Mouse (Mus musculus): ENCODE data around the gene Ina. TPM values are rescaled to one million over a fixed set of nuclear protein-coding genes. Genes with fewer than 3 reads are reported as not detected.

The Ina gene
- total RNA-seq, 2 experiments from 2014 or later: 183 to 189 TPM

DNA sequence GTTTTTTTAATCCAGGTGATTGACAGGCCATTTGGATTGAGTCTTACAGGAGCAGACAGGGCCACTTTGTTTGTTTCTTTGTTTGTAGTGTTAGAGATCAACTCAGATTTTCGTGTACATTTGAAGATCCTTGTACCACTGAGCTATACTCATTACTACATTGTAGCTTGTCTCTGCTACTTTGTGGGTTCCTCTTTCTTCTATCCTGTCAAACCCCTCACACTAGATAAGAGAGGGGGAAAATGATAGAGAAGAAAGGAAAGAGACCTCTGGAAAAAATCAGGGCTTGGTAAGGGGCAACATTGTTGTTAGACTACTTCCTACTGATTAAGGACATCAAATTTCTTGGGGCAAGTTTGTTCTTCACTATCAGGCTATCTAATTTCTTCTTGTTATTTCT is 43.2 kb downstream of the Ina start:
- DNase-seq: no peak

DNA sequence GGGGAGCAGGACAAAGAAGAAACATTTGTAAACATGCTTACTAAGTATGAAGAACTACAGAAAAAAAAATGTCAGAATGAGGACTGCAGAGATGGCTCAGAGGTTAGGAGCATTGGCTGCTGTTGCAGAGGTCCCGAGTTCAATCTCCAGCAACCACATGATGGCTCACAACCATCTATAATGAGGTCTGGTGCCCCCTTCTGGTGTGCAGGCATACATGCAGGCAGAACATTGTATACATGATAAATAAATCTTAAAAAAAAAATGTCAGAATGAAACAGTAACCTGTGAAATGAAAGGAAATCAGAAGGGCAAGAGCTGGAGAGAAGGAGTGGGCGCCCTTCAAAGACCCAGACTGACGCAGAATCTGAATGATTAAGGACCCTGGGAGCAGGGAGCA is 51.4 kb downstream of the Ina start:
- DNase-seq: no peak

DNA sequence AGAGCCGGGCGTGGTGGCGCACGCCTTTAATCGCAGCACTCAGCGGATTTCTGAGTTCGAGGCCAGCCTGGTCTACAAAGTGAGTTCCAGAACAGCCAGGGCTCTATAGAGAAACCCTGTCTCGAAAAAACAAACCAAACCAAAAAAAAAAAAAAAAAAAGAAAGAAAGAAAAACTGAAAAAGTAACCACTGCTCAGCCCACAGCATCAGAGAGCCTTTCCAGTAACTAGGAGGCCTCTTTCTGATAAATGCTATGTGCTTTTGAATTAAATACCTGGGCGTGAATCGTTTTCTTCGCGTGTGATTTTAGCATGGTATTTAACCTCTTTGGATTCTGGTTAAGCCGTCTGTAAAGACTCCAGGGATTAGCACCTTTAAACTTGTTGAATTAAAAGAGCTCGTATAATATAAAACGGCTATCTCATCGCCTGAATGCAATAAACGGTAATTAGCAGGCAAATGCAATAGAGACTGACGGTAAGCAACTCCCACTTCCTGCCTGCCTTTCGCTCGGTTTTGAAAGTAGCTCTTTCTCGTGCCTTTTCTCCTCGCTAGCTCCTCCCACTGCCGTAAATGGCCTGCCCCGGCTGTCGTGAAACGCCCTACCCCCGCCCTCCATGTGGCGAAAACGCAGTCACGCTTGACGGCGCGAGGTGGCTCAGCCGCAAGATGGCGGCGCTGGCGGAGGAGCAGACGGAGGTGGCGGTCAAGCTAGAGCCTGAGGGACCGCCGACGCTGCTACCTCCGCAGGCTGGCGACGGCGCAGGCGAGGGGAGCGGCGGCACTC is 52.8 kb downstream of the Ina start, which contains the start of gene Taf5:
Gene Taf5 (plus strand): TSS at position 651 of the 787 bp plus-strand sequence.
- peak; percentile 95 to 97 for DNase-seq

DNA sequence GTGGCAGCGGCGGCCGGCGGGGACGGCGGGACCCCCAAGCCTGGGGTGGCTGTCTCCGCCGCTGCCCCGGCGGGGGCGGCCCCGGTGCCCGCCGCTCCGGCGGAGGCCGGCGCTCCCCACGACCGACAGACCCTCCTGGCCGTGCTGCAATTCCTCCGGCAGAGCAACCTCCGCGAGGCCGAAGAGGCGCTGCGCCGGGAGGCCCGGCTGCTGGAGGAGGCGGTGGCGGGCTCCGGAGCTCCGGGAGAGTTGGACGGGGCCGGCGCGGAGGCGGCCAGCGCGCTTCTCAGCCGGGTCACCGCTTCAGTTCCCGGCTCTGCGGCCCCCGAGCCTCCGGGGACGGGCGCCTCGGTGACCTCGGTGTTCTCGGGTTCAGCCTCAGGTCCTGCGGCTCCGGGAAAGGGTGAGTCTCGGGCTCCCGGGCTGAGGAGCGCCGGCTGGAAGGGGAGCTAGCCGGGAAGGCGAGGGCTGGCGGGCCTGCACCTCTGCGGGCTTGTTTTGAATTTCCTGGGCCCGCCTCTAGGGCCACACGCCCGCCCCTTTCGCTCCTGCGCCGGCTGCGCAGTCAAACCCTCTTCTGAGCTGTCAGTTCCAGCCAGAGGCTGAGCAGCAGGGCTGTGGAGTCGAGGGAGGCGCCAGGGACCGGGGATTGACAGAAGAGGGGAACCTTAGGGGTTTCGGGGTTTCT is 53.6 kb downstream of the Ina start:
- DNase-seq: peak; percentile 85 to 87

Other genes starting within 250 kb of the Ina start
- 10 to 100 TPM; 69.8 to 84.2 TPM for gene Nt5c2, start 455 bp downstream of the Ina start, total RNA-seq (2021)
- 10 to 100 TPM; 21.3 to 24.6 TPM for gene Pcgf6, start 36.2 kb downstream of the Ina start, total RNA-seq (2021)
- gene Taf5, start 53.0 kb downstream of the Ina start, total RNA-seq (2021): 1 to 10 TPM; 5.6 to 6.5 TPM
- gene Usmg5, start 75.9 kb downstream of the Ina start, total RNA-seq (2021): 100 to 1,000 TPM; 819 to 918 TPM
- gene Pdcd11, start 76.1 kb downstream of the Ina start, total RNA-seq (2021): 10 to 100 TPM; 17.4 to 18.9 TPM
- gene Calhm2, start 123.6 kb downstream of the Ina start, total RNA-seq (2021): 1 to 10 TPM; 4.0 to 4.2 TPM
- gene Calhm1, start 129.6 kb downstream of the Ina start, total RNA-seq (2021): not detected
- gene Calhm3, start 143.1 kb downstream of the Ina start, total RNA-seq (2021): not detected
- 100 to 1,000 TPM; 174 to 190 TPM for gene Neurl1a, start 164.1 kb downstream of the Ina start, total RNA-seq (2021)

All from layer of hippocampus, postnatal 36 days (tissue).